Mouse (Mus musculus) midbrain, embryonic 12.5 days (tissue): ENCODE data around the gene Armc2. TPM values are rescaled to one million over a fixed set of nuclear protein-coding genes. Genes with fewer than 3 reads are reported as not detected.

Source experiments
- ATAC-seq: fragments of 200-750 bp; cut with Nextera tagmentation; 2 replicates; pipeline ENCODE4 v1.8.0; 2017; ENCODE audit warnings: low read depth, moderate TSS enrichment, moderate library complexity; ENCODE audit not compliant: low FRiP score
- H3K27ac ChIP-seq: fragments of 300-500 bp; sonication (generic); replicated peaks from 2 replicates; pipeline ENCODE4 v1.5.1; 2016; ENCODE audit warnings: mild to moderate bottlenecking
- H3K27me3 ChIP-seq: fragments of 300-500 bp; sonication (generic); 2 replicates; pipeline ENCODE4 v1.6.1; 2016; ENCODE audit warnings: mild to moderate bottlenecking
- H3K36me3 ChIP-seq: fragments of 300-500 bp; sonication (generic); 2 replicates; pipeline ENCODE4 v1.6.1; 2016
- H3K4me1 ChIP-seq: fragments of 300-500 bp; sonication (generic); 2 replicates; pipeline ENCODE4 v1.6.1; 2016
- H3K4me2 ChIP-seq: fragments of 300-500 bp; sonication (generic); replicated peaks from 2 replicates; pipeline ENCODE4 v1.6.1; 2016; ENCODE audit warnings: mild to moderate bottlenecking, moderate library complexity
- H3K4me3 ChIP-seq: fragments of 300-500 bp; sonication (generic); 2 replicates; pipeline ENCODE4 v1.5.1; 2016; ENCODE audit warnings: mild to moderate bottlenecking
- H3K9ac ChIP-seq: fragments of 300-500 bp; sonication (generic); replicated peaks from 2 replicates; pipeline ENCODE4 v1.6.1; 2016; ENCODE audit warnings: mild to moderate bottlenecking, moderate library complexity
- H3K9me3 ChIP-seq: fragments of 300-500 bp; sonication (generic); 2 replicates; pipeline ENCODE4 v1.6.1; 2016; ENCODE audit warnings: mild to moderate bottlenecking
- WGBS: fragments of 180-500 bp; shearing (Covaris S2); methylation state at CpG from one replicate; pipeline ENCODE4 v1.1.7; 2016; 5-methylcytosine and 5-hydroxymethylcytosine counted together
- polyA plus RNA-seq: library from polyadenylated mRNA; unstranded; fragments of >200 nt; fragmentation: Nextera tagmentation; extraction: Ambion mirVana; gene quantifications from 2 replicates; pipeline ENCODE4 v1.2.1, GENCODE M21; 2016

The Armc2 gene
- polyA plus RNA-seq, 1 experiment from 2014 or later = 3.0 TPM

DNA sequence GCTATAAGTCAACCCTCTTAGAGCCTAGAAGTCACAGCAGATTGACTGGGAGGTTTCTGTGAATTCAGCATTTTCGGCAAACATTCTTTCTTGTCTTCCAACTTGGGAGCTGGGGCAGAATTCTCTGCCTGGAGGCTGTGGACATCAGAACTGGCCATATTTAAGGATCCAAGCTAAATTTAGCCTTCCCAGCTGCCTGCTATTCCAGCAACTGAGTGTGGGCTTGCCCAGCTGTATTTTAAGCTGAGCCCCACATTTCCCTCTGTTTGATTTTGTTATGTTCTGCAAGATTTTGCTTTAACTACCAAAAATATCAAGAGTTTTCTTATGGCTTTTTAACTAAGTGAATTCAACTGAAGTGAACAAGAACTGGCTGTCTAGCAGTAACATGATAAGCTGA lies 24.6 kb upstream of the Armc2 start:
- Histone ChIP-seq H3K27ac (no peak overlapping the region), H3K36me3 (no peaks in the 10 kb centered on the region), H3K4me1 (peaks cover 3% of the 10 kb centered on the region; the same call in 1 of the 2 replicates), H3K9ac (no peak overlapping the region), H3K27me3 (0 out of 2 replicates have a peak, but pooled peaks cover 5% of the 10 kb centered on the region), H3K9me3 (no peaks in the 10 kb centered on the region), H3K4me3 (no peak overlapping the region), H3K4me2 (no peak overlapping the region)
- 79% methylated on average over 1 of the region's 1 CpGs for WGBS
- ATAC-seq = no peak

DNA sequence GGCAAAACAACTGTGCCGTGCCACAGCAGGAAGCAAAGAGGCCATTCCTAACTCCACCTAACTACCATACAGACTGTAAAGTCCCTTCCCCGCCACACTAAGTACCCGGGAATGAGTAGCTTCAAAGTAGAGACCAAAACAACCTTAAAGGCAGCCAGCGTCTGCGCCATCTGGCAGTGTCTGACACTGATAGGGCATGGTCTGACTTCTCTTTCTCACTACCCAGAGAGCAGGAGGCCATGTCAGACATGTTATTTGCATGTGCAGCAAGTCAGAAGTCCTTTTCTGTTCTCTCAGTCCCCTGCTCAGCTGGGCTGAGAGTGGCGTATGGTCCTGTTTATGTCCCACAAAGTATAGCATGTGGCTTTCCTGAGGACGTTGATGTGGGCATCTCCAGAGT lies 23.8 kb upstream of the Armc2 start:
- H3K4me3 ChIP-seq = no peak overlapping the region
- ATAC-seq = no peak
- H3K27ac ChIP-seq = no peak overlapping the region
- 0 out of 2 replicates have a peak, but pooled peaks cover 5% of the 10 kb centered on the region for H3K27me3 ChIP-seq
- no peaks in the 10 kb centered on the region for H3K36me3 ChIP-seq
- H3K9ac ChIP-seq = no peak overlapping the region
- no peaks in the 10 kb centered on the region for H3K9me3 ChIP-seq
- no peak overlapping the region for H3K4me2 ChIP-seq
- 72% methylated on average over 7 of the region's 7 CpGs for WGBS
- H3K4me1 ChIP-seq = peaks cover 3% of the 10 kb centered on the region; the same call in 1 of the 2 replicates

DNA sequence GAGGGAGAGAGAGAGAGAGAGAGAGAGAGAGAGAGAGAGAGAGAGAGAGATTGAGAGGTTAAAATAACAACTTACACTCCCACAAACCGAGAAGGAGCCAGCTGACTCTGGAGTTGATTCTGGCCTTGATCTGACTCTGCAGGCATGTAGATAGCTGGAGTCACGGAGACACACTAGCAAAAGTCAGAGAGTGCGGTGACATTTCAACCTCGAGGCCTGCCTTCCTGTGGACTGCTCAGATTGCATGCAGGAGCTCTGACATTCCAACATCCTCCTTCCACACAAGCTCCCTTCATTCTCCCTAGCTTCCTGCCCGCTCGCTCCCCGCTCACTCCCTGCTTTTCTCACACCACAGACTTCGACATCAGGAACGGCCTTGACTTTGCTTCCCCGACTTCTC lies 20.3 kb upstream of the Armc2 start:
- Histone ChIP-seq H3K4me3 (no peak overlapping the region), H3K27ac (no peak overlapping the region), H3K27me3 (0 out of 2 replicates have a peak, but pooled peaks cover 5% of the 10 kb centered on the region), H3K4me1 (peaks cover 3% of the 10 kb centered on the region; the same call in 1 of the 2 replicates), H3K4me2 (no peak overlapping the region), H3K9me3 (no peaks in the 10 kb centered on the region), H3K36me3 (no peaks in the 10 kb centered on the region), H3K9ac (no peak overlapping the region)
- no peak for ATAC-seq
- WGBS = 73% methylated on average over 10 of the region's 10 CpGs

DNA sequence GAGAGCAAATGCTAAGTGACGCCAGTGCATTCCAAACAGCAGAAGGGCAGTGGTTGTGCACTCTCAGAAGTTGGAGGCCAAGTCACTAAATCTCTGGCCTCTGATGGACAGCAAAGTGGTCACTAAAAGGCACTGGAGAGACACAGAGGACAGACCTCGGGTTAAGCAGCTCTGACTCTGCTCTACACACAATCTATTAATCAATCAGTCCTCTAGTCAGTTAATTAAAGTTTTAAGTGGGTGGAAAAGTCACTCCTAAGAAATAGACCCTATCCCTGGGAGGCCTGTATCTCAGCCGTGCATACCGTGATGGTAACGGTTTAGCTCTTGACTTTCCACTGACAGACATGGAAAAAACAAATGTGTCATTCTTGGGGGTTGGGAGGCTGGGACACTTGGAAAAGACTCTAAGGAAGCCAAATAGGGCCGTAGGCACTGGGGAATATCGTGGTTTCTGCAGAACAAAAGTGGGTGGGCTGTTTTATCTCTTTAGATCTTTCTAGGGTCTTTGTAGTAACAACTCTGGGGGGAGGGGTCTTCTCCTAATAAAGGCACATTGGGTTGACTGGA lies 19.1 kb upstream of the Armc2 start:
- ATAC-seq = no peak
- H3K9me3 ChIP-seq = no peaks in the 10 kb centered on the region
- H3K27ac ChIP-seq = no peak overlapping the region
- H3K27me3 ChIP-seq = peaks cover 7% of the 10 kb centered on the region; the same call in 1 of the 2 replicates
- WGBS = 50% methylated on average over 7 of the region's 7 CpGs
- no peak overlapping the region for H3K4me3 ChIP-seq
- H3K4me2 ChIP-seq = no peak overlapping the region
- no peak overlapping the region for H3K9ac ChIP-seq
- no peaks in the 10 kb centered on the region for H3K4me1 ChIP-seq
- H3K36me3 ChIP-seq = no peaks in the 10 kb centered on the region

DNA sequence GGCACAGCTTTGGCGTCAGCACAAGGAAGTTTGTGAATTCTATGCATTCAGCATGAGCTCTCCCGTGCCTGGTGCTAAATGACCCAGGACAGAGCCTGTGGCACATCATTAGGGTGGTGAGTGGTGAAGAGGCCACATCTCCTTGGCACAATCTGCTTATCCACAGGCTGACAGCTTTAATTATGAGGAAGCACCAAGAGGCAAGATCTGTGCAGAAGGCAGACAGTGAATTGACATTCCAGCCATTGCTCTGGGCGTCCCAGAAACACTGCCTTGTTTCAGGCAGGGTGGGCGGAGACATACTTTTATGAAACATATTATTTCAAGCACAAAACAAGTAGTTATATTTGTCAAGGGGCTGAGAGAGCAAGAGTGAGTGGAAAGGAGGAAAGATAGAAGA lies 18.6 kb upstream of the Armc2 start:
- no peak for ATAC-seq
- no peaks in the 10 kb centered on the region for H3K9me3 ChIP-seq
- H3K27me3 ChIP-seq = peaks cover 5% of the 10 kb centered on the region; the same call in 1 of the 2 replicates
- 63% methylated on average over 4 of the region's 4 CpGs for WGBS
- H3K4me3 ChIP-seq = no peak overlapping the region
- no peak overlapping the region for H3K27ac ChIP-seq
- H3K36me3 ChIP-seq = no peaks in the 10 kb centered on the region
- H3K4me2 ChIP-seq = no peak overlapping the region
- H3K4me1 ChIP-seq = no peaks in the 10 kb centered on the region
- H3K9ac ChIP-seq = no peak overlapping the region

DNA sequence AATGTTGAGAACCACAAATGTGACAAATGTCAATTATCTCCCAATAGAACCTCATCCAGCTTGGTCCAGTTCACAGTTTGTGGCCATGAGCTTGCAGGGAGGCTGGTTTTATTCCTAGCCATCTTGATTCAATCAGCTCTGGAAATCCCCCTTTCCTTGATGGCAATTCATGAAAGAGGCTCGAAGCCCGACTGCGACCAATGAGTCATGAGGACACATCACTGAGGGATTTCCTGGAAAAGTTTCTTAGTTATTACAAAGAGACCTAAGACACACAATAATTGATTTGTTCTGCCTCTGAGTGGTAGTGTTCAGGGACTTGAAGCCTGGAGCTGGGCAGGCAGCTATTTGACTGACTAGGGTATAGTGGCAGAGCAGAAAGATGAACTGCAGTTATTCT lies 15.3 kb upstream of the Armc2 start:
- no peak for ATAC-seq
- no peak overlapping the region for H3K4me2 ChIP-seq
- WGBS = 62% methylated on average over 3 of the region's 3 CpGs
- H3K9ac ChIP-seq = no peak overlapping the region
- no peaks in the 10 kb centered on the region for H3K36me3 ChIP-seq
- peaks cover 3% of the 10 kb centered on the region; the same call in 1 of the 2 replicates for H3K27me3 ChIP-seq
- no peak overlapping the region for H3K4me3 ChIP-seq
- H3K9me3 ChIP-seq = no peaks in the 10 kb centered on the region
- no peak overlapping the region for H3K27ac ChIP-seq
- H3K4me1 ChIP-seq = peaks cover 5% of the 10 kb centered on the region

DNA sequence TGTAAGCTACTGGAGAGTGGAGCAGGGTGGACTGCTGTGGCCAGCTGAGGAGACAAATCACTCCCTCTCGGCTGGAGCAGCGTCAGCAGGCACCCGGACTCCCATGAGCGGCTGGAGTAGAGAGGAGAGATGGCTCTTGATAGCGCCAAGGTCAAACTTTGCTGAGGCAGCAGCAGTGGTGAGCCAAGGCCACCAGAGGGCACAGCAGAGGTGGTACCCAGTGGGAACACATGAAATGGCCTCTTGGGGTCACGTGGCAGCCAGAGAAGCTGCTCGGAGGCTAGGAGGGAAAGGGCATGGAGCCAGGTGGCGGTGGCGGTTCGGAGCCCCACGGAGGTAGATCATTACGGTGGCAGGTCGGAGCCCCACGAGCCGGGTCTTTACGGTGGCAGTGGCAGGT lies 12.8 kb upstream of the Armc2 start:
- Histone ChIP-seq H3K4me2 (peak overlapping the region; percentile 32), H3K9ac (no peak overlapping the region), H3K27me3 (peaks cover 3% of the 10 kb centered on the region; the same call in 1 of the 2 replicates), H3K9me3 (no peaks in the 10 kb centered on the region), H3K4me3 (no peak overlapping the region), H3K36me3 (no peaks in the 10 kb centered on the region), H3K27ac (no peak overlapping the region), H3K4me1 (peaks cover 5% of the 10 kb centered on the region)
- ATAC-seq = no peak
- WGBS = 10% methylated on average over 16 of the region's 16 CpGs

DNA sequence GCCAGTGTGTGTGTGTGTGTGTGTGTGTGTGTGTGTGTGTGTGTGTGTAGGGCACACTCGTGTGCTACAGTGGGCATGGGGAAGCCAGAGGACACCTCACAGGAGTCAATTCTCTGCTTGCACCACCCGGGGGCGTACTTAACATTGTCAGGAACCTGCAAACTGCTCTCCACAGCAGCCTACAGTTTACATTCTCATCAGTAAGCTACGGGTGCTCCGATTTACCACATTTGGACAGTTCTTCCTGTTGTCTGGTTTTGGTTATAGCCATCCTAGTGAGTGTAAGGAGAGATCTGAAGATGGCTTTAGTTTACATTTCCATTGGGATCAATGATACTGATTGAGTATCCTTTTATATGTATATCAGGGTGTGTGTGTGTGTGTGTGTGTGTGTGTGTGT lies 11.3 kb upstream of the Armc2 start:
- 87% methylated on average over 5 of the region's 5 CpGs for WGBS
- no peak for ATAC-seq
- no peak overlapping the region for H3K9ac ChIP-seq
- H3K36me3 ChIP-seq = no peaks in the 10 kb centered on the region
- H3K27me3 ChIP-seq = peaks cover 3% of the 10 kb centered on the region; the same call in 1 of the 2 replicates
- H3K4me2 ChIP-seq = no peak overlapping the region
- no peak overlapping the region for H3K27ac ChIP-seq
- H3K4me1 ChIP-seq = peaks cover 5% of the 10 kb centered on the region
- H3K9me3 ChIP-seq = no peaks in the 10 kb centered on the region
- H3K4me3 ChIP-seq = no peak overlapping the region

DNA sequence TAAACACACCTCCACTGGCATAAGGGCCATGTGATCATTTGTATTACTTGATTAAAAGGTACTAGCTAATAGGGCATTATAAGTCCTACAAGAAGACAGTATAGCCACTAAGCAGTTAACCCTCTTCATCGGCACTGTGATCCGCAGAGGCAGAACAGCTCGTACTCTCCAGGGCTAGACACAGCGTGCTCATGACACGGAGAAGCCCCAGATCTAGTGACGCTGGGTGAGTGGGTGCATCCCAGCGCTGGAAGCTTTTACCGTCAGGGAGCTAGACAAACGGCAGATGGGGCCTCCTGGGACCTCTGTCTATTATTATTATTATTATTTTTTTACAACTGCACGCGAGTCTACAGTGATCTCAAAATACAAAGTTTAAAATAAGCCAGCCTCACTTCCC lies 9.1 kb upstream of the Armc2 start:
- no peak overlapping the region for H3K4me2 ChIP-seq
- no peaks in the 10 kb centered on the region for H3K9me3 ChIP-seq
- H3K4me3 ChIP-seq = no peak overlapping the region
- no peak overlapping the region for H3K27ac ChIP-seq
- H3K4me1 ChIP-seq = peaks cover 5% of the 10 kb centered on the region
- ATAC-seq = no peak
- H3K9ac ChIP-seq = no peak overlapping the region
- H3K36me3 ChIP-seq = no peaks in the 10 kb centered on the region
- WGBS = 80% methylated on average over 11 of the region's 11 CpGs
- H3K27me3 ChIP-seq = no peaks in the 10 kb centered on the region

DNA sequence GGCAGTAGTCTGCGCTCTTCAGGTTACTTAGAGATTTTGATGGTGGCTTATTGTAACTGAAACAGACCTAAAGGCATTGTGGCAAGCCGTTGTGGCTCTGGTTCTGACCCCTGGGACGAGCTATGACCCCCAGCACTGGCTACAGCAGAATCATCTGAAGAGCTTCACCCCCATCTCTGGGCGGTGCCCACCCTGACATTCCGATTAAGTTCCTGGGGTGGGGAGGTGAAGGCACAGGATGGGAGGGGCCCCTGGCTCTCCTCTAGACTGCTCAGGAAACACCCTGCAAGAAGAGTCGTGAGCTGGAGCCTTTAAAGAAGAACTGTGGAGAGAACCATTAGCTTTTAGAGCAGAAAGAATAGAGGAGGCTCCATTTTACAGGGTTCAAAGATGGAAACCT lies 6.2 kb upstream of the Armc2 start:
- Histone ChIP-seq H3K9me3 (no peaks in the 10 kb centered on the region), H3K4me1 (no peaks in the 10 kb centered on the region), H3K4me3 (no peak overlapping the region), H3K4me2 (no peak overlapping the region), H3K9ac (no peak overlapping the region), H3K27me3 (0 out of 2 replicates have a peak, but pooled peaks cover 3% of the 10 kb centered on the region), H3K27ac (no peak overlapping the region), H3K36me3 (no peaks in the 10 kb centered on the region)
- ATAC-seq = no peak
- 78% methylated on average over 6 of the region's 6 CpGs for WGBS

DNA sequence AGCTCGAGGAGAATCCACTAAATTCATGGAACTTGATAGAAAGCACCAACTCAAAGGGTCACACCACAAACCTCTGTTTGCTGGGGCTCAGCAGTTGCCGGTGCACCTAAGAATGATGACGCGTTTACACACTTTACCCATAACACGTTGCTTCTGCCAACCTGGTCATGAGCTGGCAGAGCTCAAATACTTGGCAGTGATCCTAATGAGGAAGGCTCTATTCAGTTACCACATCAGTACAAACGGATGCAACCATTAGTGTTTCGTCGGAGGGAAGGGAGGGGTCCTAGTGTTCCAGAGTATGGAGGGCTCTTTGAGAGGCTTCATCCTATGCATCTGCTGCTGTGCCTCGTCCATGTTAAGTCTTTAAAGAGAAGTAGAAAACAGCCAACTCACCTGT lies 3.3 kb upstream of the Armc2 start:
- Histone ChIP-seq H3K36me3 (no peaks in the 10 kb centered on the region), H3K27ac (no peak overlapping the region), H3K4me1 (peaks cover 11% of the 10 kb centered on the region; the same call in 1 of the 2 replicates), H3K4me3 (no peak overlapping the region), H3K4me2 (no peak overlapping the region), H3K9me3 (no peaks in the 10 kb centered on the region), H3K27me3 (peaks cover 15% of the 10 kb centered on the region), H3K9ac (no peak overlapping the region)
- no peak for ATAC-seq
- 85% methylated on average over 9 of the region's 9 CpGs for WGBS

DNA sequence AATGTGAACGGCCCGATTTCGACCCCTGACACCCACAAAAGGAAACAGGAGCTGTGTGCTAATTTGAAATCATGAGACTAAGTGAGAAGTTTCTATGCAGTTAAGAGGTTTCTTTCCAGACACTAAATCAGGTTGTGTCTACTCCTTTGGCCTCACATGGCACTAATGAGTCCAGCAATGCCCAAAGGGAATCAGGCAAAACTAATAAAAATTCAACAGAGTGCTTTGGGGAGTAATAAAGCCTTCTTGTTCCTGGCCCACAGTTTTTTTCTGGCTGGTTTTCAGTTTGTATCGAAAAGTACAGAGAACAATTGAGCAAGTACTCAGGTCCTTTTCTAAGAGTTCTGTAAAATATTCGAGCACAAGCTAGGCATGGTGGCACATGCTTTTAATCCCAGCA lies 4.2 kb downstream of the Armc2 start:
- Histone ChIP-seq H3K4me3 (no peak overlapping the region), H3K4me2 (no peak overlapping the region), H3K27me3 (peaks cover 24% of the 10 kb centered on the region), H3K9me3 (no peaks in the 10 kb centered on the region), H3K36me3 (no peaks in the 10 kb centered on the region), H3K27ac (no peak overlapping the region), H3K9ac (no peak overlapping the region), H3K4me1 (peaks cover 11% of the 10 kb centered on the region; the same call in 1 of the 2 replicates)
- WGBS = 81% methylated on average over 5 of the region's 5 CpGs
- ATAC-seq = no peak
